Mouse (Mus musculus): ENCODE data around the gene Fez2. TPM values are rescaled to one million over a fixed set of nuclear protein-coding genes. Genes with fewer than 3 reads are reported as not detected.
A peak's percentile ranks its signal among the peaks of the same experiment; 100 is the strongest.

The Fez2 gene
- total RNA-seq, 2 experiments from 2014 or later = 76.4 to 83.3 TPM

GRCm38 (mm10) chr17:78328287-78328686, 89.7 kb downstream of the Fez2 start:
- no peak for DNase-seq
- intact Hi-C loops (cut with DNase I) = no loop called here

GRCm38 (mm10) chr17:78327187-78327586, 90.8 kb downstream of the Fez2 start:
- intact Hi-C loops (cut with DNase I) = no loop called here
- no peak for DNase-seq

DNA sequence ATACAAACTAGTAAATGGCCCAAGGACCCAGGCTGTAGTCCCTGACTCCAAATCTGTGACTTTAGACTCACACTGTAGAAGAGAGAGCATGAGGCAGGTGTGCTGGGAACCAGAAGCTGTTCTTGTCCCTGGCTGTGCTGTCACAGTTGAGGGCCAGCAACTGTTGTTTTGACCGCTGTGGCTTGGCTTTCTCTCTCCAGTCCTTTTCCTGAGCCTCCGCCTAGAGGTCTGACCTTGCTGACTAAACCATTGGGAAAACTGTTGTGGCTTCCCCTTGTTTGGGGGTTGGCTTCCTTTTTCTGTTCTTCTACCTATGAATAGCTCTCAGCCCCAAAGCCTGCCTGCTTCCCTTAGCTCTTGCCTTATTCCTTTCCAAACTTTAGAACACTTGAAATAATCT, 91.6 kb downstream of the Fez2 start:
- peak in 1 of 2 experiments; percentile 14 for DNase-seq
- intact Hi-C loops (cut with DNase I) = no loop called here

GRCm38 (mm10) chr17:78325761-78326332, 92.1 kb downstream of the Fez2 start:
- DNase-seq = no peak
- intact Hi-C loops (cut with DNase I) = no loop called here

DNA sequence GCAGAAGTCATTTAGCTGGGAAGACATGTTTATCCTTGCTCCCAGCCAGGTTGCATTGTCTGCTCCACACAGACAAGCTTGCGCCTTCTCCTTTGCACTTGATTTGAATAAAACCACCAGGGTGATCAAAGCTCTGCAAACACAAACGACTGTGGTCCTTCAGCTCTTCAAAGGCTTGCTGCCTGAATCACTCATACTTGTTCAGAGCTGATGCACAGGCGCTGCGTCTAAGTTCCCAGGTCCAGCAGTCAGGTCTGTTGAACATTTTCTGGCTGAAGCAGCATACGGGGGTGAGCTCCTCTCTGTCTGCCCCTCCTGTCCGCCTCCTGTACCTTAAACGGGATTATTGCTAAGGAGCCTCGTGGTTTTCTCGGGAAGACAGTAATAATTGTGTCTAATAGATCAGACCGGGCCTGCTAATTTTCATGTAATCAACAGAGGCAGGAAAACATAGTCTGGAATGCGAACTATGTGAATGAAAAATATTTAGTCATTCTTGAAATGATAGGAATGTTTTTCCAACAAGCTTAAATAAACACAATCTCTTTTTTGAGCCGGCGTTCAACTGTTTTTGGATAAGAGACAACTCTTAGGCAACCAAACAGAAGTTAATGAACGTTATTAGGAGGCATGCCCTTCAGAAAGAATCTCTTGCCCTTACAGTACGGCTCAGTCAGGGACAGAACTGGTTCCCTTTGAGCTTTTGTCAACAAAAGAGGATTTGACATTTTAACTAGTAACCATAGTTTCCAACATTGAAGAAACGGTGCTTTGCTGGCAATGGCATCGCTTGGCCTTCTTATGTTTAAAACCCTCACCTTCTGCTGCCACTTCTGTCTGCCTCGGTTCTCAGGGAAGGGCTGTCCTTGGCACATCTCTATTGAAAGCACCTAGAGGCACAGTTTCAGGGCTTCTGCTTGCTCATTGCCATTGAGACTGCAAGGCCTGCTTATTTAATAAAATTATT, 95.3 kb downstream of the Fez2 start:
- no peak for DNase-seq
- intact Hi-C loops (cut with DNase I) = no loop called here

GRCm38 (mm10) chr17:78321216-78321835, 96.6 kb downstream of the Fez2 start:
- intact Hi-C loops (cut with DNase I) = no loop called here
- no peak for DNase-seq

Other genes with a start within 250 kb of the Fez2 start
- gene Crim1, start 217.9 kb downstream of the Fez2 start, total RNA-seq (2021) = 10 to 100 TPM; 44.9 to 45.3 TPM
- 1 to 10 TPM; 1.3 to 1.5 TPM for gene Vit, start 89.9 kb upstream of the Fez2 start, total RNA-seq (2021)

Data from heart, postnatal 14 days (tissue).